Mouse (Mus musculus): Measurements from ENCODE around the gene Six2. TPM values are rescaled to one million over a fixed set of nuclear protein-coding genes. Genes with fewer than 3 reads are reported as not detected.

Six2 gene
- total RNA-seq, 2 experiments from 2014 or later: 0.53 to 0.90 TPM

DNA sequence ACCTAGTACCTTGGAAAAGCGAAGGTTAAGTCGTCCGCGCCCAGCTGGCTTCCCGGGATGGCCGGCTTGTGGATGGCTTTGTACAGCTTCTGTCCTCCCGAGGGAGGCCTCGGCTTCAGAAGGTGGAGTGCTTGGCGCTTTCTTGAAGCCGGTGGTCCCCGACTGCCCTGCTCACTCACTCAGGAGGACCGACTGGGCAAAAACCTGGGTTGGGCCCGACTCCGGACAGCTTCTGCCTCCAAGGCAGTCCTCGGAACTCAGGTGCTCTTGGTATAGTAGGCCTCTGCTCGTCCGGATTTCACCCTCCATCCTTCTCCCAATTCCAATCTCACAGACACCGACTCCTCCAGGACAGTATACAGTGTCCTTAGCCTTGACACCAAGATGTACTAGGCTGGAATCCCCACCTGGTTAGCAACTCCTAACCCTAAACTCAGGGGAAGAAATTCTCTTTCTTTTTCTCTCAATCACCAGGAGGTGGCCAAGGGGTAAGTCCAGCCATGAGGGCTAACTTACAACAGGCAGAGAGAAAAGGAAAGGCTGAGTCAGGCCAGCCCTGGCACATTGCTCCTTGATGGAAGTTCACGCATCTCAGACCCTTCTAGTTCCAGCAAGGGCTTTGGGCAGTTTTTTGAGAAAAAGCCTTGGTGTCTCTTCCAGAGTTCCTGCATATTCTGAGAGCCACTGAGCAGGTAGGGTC is 7.1 kb downstream of the Six2 start:
- intact Hi-C loops (cut with DNase I): no loop called here

DNA sequence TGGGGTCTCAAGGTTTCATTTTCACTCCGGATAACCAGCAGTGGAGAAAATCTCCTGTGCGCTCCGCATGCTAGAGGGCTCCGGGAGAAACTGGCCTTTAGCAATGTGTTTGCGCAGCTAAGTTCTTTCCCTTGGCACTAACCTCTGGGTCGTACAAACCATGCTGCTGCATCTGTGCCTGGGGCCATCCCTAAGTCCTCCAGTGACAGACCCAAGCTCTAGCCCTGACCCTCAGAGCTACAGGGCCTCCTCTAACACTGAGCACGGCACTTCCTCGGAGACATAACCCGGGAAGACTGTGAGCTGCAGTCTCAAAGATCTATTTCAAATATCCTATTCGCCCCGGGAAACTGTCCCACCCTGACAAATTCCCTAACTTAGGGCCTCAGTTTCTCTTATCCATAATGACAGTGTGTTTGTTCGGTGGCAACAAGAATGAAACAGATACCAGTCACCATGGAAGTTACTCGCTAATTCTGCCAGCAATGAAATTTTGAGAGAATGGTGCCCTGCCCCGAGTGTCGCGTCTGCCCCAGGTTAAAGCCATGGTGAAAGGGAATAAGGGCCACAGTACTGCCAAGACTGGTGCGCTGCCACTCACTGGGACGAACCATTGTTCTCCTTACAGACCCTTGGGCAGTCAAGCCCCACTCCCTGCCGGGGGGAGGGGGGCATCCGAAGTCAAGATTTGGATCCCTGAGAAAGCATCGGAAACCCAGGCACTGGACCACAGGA is 7.8 kb downstream of the Six2 start:
- intact Hi-C loops (cut with DNase I): no loop called here
- no peak for DNase-seq (ENCODE audit: low spot score in 2 of 2)

More for the DNA sequence above, 7.1 kb downstream of the Six2 start:
- no peak for DNase-seq (ENCODE audit: low spot score in 2 of 2)

DNA sequence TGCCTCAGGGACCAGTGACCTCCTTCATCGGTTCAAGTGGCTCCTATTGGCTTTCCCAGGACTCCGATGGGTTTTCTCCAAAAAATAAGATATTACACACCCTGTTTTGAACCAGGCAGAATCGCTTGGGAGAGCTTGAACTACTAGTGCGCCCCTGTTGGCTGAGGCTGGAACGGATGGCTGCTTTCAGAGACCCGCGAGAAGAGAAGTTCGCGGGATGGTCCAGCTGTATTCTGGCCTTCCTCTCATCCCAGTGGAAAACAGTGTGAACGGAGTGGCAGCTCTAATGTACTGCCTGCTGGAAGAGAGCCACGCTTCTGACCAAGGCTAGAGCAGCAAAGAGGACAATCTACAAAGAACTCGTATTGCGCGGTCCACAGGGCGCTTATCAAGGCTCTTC is 8.4 kb downstream of the Six2 start:
- DNase-seq (ENCODE audit: low spot score in 2 of 2): peak in 1 of 2 experiments; percentile 12
- intact Hi-C loops (cut with DNase I): no loop called here

DNA sequence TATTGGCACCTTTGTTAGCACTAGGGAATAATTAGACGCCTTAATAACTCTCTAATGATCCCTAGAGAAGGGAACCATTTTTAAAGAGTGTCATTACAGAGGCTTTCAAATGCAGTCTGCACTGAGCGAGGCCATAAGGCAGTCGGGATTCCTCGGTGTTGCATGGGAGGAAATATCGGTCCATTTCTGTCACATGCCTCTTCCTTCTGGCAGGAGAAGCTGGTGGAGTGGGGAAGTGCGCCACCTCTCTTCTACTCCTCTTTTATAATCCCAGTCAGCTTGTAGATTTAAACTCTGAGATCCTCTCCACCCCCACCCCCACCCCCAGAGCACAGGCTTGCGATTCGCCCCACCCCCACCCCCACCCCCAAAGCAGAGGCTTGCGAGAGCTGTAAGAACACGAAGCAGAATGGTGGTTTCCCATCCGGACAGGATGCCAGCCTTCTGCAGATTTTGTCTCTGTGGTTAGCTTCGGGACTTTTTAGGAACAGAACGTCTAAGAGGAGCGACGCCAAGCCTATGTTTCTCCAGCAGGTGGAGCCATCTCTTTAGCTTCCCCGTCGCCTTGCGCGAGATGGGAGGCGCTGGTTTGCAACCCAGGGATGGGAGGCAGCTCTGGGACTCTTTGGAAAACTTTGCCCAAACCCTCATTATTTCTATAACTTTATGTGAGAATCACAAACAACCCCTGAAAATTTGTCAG is 23.3 kb downstream of the Six2 start:
- intact Hi-C loops (cut with DNase I): loop anchor here (2.0 to 10.0 kb wide), 2 partner anchors 400 to 460 kb away; no protein-coding TSS in a partner anchor
- DNase-seq (ENCODE audit: low spot score in 2 of 2): peak; percentile 79 to 89

DNA sequence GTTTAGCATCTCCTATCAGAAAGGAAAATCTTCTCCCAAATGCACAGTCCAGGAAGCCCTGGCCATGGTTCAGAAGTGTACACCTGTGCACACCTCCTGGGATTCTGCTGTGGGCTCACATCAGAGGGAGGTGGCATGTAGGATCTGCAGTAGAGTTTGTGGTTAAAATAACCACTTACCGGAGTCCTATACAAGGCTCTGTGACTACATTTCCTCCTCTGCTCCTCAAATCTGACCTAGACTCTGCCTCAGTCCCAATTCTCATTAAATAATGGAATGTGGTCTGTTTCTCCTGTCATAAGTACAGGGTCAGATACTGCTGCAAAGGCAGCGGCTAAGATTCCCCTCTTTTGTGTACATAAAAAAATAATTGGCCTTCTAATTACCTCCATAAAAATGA is 23.9 kb downstream of the Six2 start:
- intact Hi-C loops (cut with DNase I): loop anchor here (2.0 to 10.0 kb wide), 2 partner anchors 401 to 461 kb away; no protein-coding TSS in a partner anchor
- DNase-seq (ENCODE audit: low spot score in 2 of 2): no peak

DNA sequence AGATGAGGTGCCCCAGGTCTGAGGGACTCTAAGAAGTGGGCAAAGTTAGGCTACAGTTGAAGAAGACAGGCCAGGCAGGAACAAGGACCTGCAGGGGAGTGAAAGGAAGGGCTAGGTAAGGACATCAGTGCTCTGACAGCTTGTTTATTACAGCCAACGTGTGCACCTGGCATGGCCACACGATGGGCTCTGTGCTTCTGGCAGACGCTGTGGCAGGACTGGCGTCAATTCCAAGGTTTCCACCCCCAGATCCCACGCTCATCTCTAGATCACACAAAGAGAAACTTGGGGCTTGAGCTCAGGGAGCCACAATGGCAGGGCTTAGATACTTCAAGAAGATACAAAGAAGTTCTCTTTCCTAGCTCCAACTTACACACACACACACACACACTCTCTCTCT is 26.6 kb downstream of the Six2 start:
- DNase-seq (ENCODE audit: low spot score in 2 of 2): no peak
- intact Hi-C loops (cut with DNase I): loop anchor here (10.0 kb wide), 1 partner anchor 463 kb away; no protein-coding TSS in a partner anchor

DNA sequence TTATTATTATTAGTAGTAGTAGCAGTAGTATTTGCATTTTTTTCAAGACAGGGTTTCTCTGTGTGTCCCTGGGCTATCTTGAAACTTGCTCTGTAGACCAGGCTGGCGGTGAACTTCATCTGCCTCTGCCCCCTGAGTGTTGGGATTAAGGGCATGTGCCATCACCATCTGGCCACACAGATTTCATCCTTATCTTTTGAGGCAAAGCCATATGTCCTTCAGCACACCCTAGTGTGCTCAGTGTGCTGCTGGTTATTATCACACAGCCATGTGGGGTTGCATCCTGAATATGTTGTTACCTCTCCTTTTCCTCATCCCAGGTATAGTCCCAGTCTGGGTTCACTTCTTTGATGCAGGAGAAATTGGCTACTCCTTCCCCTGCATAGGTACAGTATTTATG is 28.1 kb downstream of the Six2 start:
- no peak for DNase-seq (ENCODE audit: low spot score in 2 of 2)
- intact Hi-C loops (cut with DNase I): loop anchor here (10.0 kb wide), 1 partner anchor 465 kb away; no protein-coding TSS in a partner anchor

DNA sequence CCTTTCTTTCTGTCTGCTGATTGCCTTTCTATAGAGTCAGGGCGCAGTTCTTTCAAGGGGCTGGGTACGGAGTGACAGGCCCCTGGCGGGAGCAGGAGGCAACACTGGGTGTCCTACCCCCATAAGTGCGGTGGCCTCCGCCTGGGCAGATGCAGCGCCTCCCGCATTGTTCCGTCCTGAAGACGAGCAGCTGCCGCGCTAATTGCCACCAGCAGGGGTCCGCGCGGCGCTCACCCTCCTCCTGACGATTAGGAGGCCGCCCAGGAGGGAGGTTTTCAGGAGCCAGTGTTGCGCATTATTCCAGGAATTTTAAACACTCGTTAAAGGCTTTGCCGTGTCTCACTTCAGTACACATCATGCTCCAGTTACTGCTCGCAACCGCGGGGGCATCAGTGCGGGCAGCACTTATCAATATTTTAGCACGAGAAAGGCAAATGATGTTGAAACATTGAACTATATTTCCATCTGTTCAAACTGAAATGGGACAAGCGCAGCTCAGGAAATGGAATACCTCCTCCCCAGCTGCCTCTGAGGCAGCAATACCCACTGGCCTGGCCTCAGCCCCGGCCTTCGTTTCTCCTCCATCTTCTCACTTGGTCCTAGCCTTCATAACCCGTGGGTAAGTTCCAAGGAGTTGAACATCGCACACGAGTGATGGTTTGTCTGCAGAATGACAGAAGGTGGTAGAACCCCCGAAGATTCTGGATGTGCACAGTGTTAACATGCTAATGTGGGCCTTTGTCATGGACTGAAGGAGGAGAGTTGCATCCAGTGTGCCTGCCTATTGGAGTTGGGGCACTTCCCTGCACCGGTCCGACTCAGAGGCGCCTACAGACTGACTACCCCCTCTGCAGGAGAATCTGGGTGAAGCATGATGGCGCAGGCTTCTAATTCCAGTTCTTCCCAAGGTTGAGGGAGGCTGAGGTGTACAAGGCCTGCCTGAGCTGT is 42.1 kb downstream of the Six2 start:
- peak; percentile 43 to 45 for DNase-seq (ENCODE audit: low spot score in 2 of 2)
- intact Hi-C loops (cut with DNase I): loop anchor here (5.0 kb wide), 1 partner anchor 416 kb away; no protein-coding TSS in a partner anchor

DNA sequence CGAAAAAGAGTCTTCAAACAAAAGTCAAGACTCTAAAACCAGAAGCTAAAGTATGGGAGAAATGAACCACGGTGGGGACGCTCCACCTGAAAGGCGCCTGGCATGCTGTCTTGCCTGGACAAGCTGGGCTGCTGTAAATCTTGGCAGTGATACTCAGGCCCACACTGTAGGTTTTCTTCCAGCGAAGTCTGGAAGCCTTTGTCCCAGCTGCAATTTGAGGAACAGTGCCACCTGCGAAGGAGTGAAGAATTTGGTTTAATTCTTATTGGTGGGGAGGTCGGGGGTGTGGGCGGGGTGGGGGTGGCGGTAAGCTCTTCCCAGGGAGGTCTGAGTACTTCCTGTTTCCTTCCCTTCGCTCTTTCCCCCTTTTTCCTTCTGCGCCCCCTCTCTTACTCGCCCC is 42.8 kb downstream of the Six2 start:
- no peak for DNase-seq (ENCODE audit: low spot score in 2 of 2)
- intact Hi-C loops (cut with DNase I): loop anchor here (5.0 kb wide), 1 partner anchor 417 kb away; no protein-coding TSS in a partner anchor

DNA sequence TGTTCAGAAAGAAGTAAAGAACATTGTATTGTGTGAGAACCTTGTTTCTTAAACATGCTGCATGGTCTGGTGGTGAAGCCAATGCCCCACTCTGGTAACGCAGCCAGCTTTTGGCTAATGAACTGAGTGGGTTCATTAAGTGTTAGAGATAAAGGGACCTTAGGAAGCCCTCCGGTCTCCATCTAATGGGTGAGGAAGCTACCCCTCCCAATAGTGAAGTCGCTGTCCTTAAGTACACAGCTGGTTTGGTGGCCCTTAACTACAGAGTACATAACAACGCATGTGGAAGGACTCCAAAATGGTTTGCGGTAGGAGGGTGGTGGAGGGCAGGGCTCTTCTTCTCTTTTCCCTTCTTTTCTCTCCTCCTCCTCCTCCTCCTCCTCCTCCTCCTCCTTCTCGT is 50.2 kb downstream of the Six2 start:
- intact Hi-C loops (cut with DNase I): no loop called here
- no peak for DNase-seq (ENCODE audit: low spot score in 2 of 2)

Other genes with a start within 250 kb of the Six2 start
- gene Six3, start 74.7 kb downstream of the Six2 start, total RNA-seq (2021): 1 to 10 TPM; 1.3 to 2.7 TPM